13 mouse cellular contexts compared by ENCODE assay signal in genomic region chr12:32533641-32534040, GRCm38 (mm10).
DNase-seq lines count a peak whose midpoint lies in the region; ATAC-seq and TF ChIP-seq lines count a peak whose summit lies in the region.
"Had no signal": no experiment of that assay in that cellular context is flagged by ENCODE, and none has a peak within 500 bp of the region (broad histone marks: within the 10 kb centered on the region; RNA-seq: fewer than 3 reads in every experiment).

No protein-coding gene starts in this region.

- ATAC-seq in intestine, postnatal 0 days, result no peak
- peak; percentile 84; the same call in 1 of the 2 replicates for ATAC-seq in lung, embryonic 14.5 days (ENCODE audit: insufficient read depth)

- no peaks in the 10 kb centered on the region for H3K27me3 ChIP-seq in intestine, postnatal 0 days (replicated peaks; ENCODE audit: control insufficient read depth, insufficient read depth, low read length)
- H3K27me3 ChIP-seq in lung, embryonic 14.5 days (ENCODE audit: insufficient read depth, low read length), result no peaks in the 10 kb centered on the region
- H3K27me3 ChIP-seq: limb, embryonic 12.5 days; midbrain, embryonic 12.5 days had no signal

- H3K27ac ChIP-seq in intestine, postnatal 0 days (ENCODE audit: low read depth, low read length), result no peak overlapping the region
- no peak overlapping the region for H3K27ac ChIP-seq in lung, embryonic 14.5 days (ENCODE audit: low read depth)
- H3K27ac ChIP-seq: limb, embryonic 12.5 days; midbrain, embryonic 12.5 days had no signal

- 0 out of 2 replicates have a peak overlapping the region, but pooled peaks have one; percentile 21 for H3K4me2 ChIP-seq in intestine, postnatal 0 days (replicated peaks; ENCODE audit: low read depth)
- H3K4me2 ChIP-seq in lung, embryonic 14.5 days, result no peak overlapping the region
- H3K4me2 ChIP-seq: limb, embryonic 12.5 days; midbrain, embryonic 12.5 days had no signal

- no peaks in the 10 kb centered on the region for H3K36me3 ChIP-seq in intestine, postnatal 0 days (ENCODE audit: control insufficient read depth, insufficient read depth)
- no peaks in the 10 kb centered on the region for H3K36me3 ChIP-seq in lung, embryonic 14.5 days (ENCODE audit: insufficient read depth)
- H3K36me3 ChIP-seq: G1E; limb, embryonic 12.5 days; midbrain, embryonic 12.5 days had no signal

- no peak overlapping the region for H3K4me3 ChIP-seq in intestine, postnatal 0 days (ENCODE audit: low read depth, low read length)
- H3K4me3 ChIP-seq in lung, embryonic 14.5 days (ENCODE audit: low read depth, low read length), result no peak overlapping the region
- H3K4me3 ChIP-seq: limb, embryonic 12.5 days; midbrain, embryonic 12.5 days had no signal

- no peaks in the 10 kb centered on the region for H3K9me3 ChIP-seq in intestine, postnatal 0 days (ENCODE audit: control insufficient read depth)
- H3K9me3 ChIP-seq in lung, embryonic 14.5 days (ENCODE audit: low read depth, low read length), result no peaks in the 10 kb centered on the region
- H3K9me3 ChIP-seq: G1E; limb, embryonic 12.5 days; midbrain, embryonic 12.5 days had no signal

- H3K9ac ChIP-seq in intestine, postnatal 0 days (ENCODE audit: low read depth, low read length), result no peak overlapping the region
- H3K9ac ChIP-seq in lung, embryonic 14.5 days, result no peak overlapping the region
- H3K9ac ChIP-seq: limb, embryonic 12.5 days; midbrain, embryonic 12.5 days had no signal

- peak; percentile 10 to 62 for DNase-seq in adrenal gland, adult (ENCODE audit: inconsistent age in 2 of 2, low spot score in 1 of 2)
- DNase-seq in adrenal gland, postnatal 4 days (ENCODE audit: low spot score in 2 of 2), result no peak
- peak; percentile 30 for DNase-seq in 3T3-L1 (ENCODE audit: low read depth, low spot score)
- DNase-seq in lung, embryonic 14.5 days, result peak; percentile 59
- no peak for DNase-seq in spleen, postnatal 36 days (ENCODE audit: low spot score in 2 of 2)
- no peak for DNase-seq in urinary bladder, postnatal 4 days (ENCODE audit: low spot score in 2 of 2)
- DNase-seq in right cerebral cortex, postnatal 25 days, result no peak
- DNase-seq: cerebellum, adult 18-20 months; thymus, postnatal 25 days had no signal

- TF ChIP-seq CTCF in intestine, postnatal 0 days (IDR thresholded peaks at IDR 0.05; ENCODE audit: low read depth), result no peak
- TF ChIP-seq CTCF in lung, embryonic 14.5 days (IDR thresholded peaks at IDR 0.05; ENCODE audit: low read depth), result no peak

- H3K4me1 ChIP-seq in intestine, postnatal 0 days (replicated peaks; ENCODE audit: control insufficient read depth, insufficient read depth, low read length), result no peaks in the 10 kb centered on the region
- no peaks in the 10 kb centered on the region for H3K4me1 ChIP-seq in lung, embryonic 14.5 days (ENCODE audit: insufficient read depth)
- H3K4me1 ChIP-seq: limb, embryonic 12.5 days; midbrain, embryonic 12.5 days had no signal

Comparison
In these comparisons a context has a peak if more than half of its experiments do, and no peak if none do; other contexts are left out.
1. DNase-seq: peak in adrenal gland, adult (2 of 2), 3T3-L1 (single experiment) and lung, embryonic 14.5 days (single experiment); none in adrenal gland, postnatal 4 days (0 of 2), spleen, postnatal 36 days (0 of 2), urinary bladder, postnatal 4 days (0 of 2) and right cerebral cortex, postnatal 25 days (single experiment).